Mouse (Mus musculus): ENCODE measurements around the gene Atf6.

Gene Atf6

DNA sequence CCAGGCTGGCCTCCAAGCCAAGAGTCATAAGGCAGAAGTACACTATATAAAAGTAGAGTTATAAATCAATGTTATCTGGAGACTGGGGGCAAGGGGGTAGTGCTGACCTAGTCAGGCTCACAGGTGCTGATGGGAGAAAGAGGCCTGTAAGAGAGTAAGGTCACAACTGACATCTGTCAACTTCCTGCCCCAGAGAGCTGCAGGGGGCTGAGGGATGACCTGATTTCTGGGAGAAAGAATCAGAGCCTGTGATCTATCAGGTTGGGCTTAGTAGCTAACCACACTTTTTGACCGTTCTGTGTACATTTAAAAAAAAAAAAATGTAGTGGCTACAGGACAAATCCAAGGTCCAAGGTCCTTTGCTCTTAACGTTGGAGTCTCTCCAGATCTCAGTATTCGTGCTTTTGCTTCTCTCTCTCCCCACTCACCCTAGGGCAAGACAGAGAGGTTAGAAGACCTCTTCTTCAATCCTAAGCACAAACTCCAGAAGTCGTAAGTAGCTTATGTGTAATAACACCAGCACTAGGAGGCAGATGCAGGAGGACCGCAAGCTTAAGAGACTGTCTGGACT is 15.4 kb upstream of the Atf6 start:
- DNase-seq (ENCODE audit: low spot score): no peak

GRCm38 (mm10) chr1:170876906-170877305 is 9.3 kb upstream of the Atf6 start:
- no peak for DNase-seq (ENCODE audit: low spot score)

- DNase-seq (ENCODE audit: low spot score): no peak
These were observed 8.1 kb upstream of the Atf6 start for GRCm38 (mm10) chr1:170875676-170876075.

GRCm38 (mm10) chr1:170871961-170872360 is 4.4 kb upstream of the Atf6 start:
- DNase-seq (ENCODE audit: low spot score): no peak

- no peak for DNase-seq (ENCODE audit: low spot score)
These were observed 3.8 kb upstream of the Atf6 start for GRCm38 (mm10) chr1:170871402-170871801.

DNA sequence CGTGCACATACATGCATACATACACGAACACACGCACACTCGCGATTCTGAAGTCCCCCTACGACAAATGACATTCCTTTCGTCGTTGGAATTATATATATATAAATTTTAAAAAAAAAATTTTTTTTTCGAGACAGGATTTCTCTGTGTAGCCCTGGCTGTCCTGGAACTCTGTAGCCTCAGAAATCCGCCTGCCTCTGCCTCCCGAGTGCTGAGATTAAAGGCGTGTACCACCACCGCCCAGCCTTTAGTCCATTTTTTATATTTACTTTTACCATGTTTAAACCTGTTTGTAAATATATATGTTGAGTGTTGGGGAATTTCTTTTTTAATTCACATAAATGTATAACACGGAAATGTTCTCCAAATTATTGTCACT is 1.3 kb upstream of the Atf6 start:
- no peak for DNase-seq (ENCODE audit: low spot score)

DNA sequence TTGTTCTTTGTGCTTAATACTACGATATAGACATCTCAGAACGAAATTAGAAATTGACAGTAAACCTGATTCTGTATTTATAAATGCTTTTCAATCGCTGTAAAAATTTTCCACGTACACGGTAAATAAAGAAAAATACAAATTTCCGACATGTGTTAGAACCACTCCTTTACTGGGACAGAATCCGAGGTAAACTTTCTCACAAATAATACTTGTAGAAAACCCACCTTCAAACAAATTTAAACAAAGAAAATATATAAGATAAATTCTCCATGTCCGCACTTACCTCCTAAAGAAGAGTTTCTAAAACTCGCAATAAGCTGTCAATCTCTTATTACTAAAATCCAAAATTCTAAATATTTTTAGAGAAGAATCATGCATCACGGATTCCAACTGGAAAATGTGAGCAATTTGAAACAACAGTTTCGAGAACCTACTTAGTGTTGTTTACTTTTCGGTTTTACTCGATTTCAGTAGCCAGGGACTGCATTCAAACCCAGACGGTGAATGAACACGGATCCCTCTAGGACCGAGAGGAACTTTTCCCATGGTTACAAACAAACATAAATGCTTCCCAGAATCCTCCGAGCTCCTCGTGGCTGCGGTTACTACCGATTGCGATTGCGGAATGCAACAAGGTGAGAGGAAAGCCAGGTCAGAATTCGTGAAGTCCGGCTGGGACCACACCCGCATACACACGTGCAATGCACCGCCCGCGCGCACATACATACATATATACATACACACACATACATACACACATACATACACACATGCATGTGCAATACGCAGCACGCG is 735 bp upstream of the Atf6 start:
- peak; percentile 49 for DNase-seq (ENCODE audit: low spot score)

DNA sequence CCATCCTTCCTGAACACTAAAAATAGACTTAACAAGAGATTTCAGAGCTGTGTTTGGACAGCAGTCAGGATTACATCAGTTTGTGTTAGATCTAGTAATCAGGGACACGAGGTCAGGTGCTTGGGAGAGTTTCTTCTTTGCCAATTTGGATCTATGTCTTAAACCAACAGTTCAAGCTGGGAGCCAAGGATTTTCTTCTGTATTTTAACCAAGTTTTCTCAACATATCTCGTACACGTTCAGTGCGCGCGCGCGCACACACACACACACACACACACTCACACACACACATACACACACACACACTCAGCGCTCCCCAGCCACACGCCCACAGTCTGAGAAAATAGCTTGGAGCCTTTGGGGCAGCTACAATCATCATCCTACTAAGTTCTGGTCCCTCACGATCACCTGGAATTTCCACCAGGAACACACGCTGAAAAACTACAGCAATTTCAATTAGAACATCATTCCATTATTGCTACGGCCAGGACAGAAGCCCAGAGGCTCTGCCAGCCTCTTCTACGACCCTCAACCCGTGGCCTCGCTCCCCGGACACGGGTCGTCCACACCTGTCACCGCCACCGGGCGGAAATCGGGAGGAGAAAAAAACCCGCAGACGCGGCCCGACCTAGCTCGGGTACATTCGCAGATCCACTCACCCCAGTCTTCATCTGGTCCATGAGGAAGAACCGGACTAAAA is 430 bp downstream of the Atf6 start:
- no peak for DNase-seq (ENCODE audit: low spot score)

- DNase-seq (ENCODE audit: low spot score): no peak
These were observed 2.2 kb downstream of the Atf6 start for GRCm38 (mm10) chr1:170865406-170865805.

DNA sequence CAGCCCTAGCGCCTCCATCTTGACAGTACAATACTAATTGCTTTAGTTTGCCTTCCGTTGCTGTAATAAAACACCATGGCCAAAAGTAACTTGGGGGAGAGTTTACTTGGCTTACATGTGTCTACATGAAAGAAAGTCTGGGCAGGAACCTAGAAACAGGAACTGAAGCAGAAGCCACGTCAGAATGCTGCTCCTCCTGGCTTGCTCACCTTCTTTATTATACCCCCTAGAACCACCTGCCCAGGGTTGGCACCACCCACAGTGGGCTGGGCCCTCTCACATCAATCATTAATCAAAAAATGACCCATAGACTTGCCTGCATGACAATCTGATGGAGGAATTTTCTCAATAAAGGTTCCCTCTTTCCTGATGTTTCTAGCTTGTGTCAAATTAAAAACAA is 2.8 kb downstream of the Atf6 start:
- no peak for DNase-seq (ENCODE audit: low spot score)

GRCm38 (mm10) chr1:170864234-170864633 is 3.3 kb downstream of the Atf6 start:
- DNase-seq (ENCODE audit: low spot score): no peak

DNA sequence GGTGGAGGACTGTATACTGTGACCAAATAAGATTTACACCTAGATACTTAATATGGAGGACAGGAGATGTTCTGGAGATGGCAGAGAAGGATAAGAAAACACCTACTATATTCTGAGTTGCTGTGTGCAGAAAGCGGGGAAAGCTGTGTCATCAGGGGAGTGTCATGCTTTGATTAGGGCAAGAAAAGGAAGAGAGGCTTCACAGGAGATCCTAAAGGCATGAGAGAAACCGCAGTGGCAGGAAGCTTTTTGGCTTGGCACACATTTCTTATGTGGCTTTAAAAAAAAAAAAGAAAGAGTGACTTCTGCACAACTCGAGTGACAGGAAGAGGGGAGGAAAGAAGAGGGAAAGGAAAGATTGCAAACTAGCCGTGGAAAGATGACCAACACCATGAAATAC is 4.5 kb downstream of the Atf6 start:
- no peak for DNase-seq (ENCODE audit: low spot score)

DNA sequence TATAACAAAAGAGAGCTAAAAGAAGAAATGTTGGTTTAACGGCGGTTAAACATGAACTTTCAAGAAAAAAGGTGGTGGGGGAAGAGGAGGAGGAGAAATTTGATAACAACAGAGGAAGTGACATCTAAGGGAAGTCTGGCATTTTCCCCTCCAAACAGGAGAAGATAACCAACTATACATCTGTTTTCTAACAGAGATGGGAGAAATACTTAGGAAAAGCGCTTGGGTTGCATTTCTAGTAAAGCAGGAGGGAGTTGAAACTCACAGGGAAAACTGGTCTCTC is 5.2 kb downstream of the Atf6 start:
- DNase-seq (ENCODE audit: low spot score): no peak

DNA sequence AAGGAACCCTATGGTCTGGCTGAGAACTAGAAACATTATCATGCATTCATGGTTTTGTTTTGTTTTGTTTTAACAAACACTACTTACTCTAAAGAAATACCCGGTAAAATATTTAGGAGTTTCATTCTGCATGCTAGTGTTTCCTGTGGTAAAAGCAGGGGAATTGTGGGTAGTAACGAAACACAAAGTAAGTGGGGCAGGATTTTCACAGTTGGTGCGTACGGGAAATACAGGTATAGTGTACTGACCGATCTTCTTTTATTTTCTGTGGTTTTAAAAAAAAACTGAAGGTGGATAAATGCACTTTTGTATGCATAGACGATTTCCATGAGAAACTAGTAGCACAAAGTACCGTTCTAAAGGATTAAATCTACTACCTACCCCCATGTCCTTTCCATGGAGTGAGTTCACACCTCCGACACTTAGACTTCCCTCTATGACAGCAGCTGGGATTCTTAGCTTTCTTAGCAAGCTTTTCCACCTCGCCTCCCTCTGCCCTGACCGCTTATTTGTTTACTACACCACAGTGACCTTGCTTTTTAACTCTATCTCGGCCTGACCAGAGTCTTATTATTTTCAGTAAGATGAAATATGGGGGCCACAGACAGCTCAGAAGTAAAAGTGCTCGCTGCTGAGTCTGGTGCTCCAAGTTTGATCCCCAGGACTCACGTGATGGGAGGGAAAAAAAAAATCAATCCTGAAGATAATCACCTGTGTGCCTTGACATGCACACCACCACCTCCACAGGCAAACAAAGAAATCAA is 5.7 kb downstream of the Atf6 start:
- no peak for DNase-seq (ENCODE audit: low spot score)

- no peak for DNase-seq (ENCODE audit: low spot score)
These were observed 8.7 kb downstream of the Atf6 start for GRCm38 (mm10) chr1:170858872-170859271.

- no peak for DNase-seq (ENCODE audit: low spot score)
These were observed 10.2 kb downstream of the Atf6 start for GRCm38 (mm10) chr1:170857369-170857768.

GRCm38 (mm10) chr1:170855056-170855760 is 12.4 kb downstream of the Atf6 start:
- DNase-seq (ENCODE audit: low spot score): no peak

- no peak for DNase-seq (ENCODE audit: low spot score)
These were observed 14.0 kb downstream of the Atf6 start for GRCm38 (mm10) chr1:170853604-170854003.

GRCm38 (mm10) chr1:170850637-170851624 is 16.6 kb downstream of the Atf6 start:
- DNase-seq (ENCODE audit: low spot score): no peak

DNA sequence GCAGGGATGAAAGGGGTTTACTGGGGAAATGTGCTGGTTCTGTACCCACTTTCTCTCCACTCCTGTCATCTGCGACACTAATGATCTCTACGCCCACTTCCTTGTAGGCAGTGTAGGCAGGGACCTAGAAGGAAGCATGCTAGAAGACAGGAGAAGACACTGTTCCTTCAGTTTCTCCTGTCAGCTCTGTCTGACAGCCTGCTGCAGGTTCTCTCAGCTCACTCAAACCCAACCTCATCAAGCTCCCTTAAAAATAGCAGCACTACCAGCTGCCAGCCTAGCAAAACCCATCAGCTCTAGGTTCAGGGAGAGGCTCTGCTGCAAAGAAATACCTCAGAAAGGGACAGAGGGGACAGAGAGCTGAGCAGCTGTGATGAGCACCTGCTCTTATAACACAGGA is 17.6 kb downstream of the Atf6 start:
- no peak for DNase-seq (ENCODE audit: low spot score)

All from ovary, adult 18-20 months (tissue).